Mouse (Mus musculus) spleen, postnatal 36 days (tissue): ENCODE results near the gene Kansl2.

Experiments
- DNase-seq, 2 experiments: peaks; one replicate each; pipeline ENCODE4 v3.0.0; 2022; ENCODE audit warnings: low spot score in 2 of 2, mixed read lengths in 1 of 2

Gene Kansl2

DNA sequence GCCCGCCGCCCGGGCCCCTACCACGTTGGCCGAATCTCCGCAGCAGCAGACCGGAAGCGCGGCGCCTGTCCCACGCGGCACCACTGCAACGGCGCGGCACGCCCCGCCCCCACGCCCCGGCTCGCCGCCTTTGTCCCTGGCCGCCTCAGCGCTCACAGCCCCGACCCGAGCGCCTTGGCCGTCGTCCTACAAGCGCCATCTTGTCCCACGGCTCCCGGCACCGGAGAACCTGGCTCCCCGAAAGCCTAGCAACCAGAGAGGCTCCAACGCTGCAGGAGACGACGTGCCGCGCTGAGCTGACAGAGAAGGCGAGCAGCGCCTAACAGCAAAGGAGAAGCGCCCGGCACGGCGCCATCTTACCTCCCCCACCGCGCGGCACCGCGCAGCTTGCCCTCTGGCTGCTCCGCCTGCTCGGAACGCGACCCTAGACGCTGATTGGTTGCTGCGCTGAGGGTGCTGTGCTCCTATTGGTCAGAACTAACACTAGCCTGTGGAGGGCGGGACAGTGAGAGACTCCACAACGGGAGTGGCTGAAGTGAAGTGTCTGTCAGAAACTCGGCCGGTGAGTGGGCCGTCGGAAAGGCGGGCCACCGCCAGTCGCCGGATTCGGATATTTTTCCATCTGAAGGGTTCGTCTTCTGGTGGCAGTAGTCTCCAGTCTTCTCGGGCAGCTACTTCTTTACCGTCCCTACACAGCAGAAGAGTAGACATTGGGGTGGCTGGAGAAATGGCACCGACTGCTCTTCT, at the start of gene Kansl2:
TSS of gene Kansl2 (minus strand) at position 384 of the 747 bp plus-strand sequence.
- peak; percentile 98 to 99 for DNase-seq

DNA sequence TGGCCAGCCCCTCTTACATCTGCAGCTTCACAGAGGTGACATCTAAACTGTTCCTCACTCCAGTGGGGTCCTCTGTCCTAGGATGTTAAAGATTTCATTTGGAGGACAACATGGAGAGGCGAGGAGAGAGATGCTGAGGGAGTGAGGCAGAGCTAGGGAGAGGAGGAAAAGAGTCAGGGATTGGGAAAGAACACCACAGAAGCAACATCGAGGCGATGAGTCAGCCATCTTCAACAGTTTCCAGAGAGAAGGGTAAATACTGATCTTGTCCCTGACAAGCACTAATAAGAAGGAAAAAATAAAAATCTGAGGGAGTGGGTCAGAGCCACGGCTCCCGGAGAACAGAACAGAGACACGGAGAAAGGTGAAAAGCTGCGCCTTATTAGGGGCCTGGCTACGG, 48.9 kb upstream of the Kansl2 start:
- no peak for DNase-seq

DNA sequence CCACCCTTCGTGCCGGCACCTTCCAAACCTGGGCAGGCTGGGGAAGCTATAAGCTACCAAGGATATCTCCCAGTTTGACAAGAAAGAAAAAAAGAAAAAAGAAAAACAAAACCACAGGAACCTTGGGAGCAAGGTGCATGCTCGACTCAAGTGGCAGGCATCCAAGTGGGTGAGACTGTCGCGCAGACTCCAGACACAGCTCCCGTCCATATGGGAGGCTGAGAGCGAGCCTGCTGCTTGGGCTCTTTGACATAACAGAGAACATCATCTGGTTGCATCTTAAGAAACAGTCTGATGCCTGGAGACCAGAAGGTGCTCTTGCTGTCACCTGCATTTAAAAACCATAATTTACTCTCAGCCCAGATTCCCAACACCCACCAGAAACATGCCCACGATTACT, 48.3 kb upstream of the Kansl2 start:
- DNase-seq = no peak

DNA sequence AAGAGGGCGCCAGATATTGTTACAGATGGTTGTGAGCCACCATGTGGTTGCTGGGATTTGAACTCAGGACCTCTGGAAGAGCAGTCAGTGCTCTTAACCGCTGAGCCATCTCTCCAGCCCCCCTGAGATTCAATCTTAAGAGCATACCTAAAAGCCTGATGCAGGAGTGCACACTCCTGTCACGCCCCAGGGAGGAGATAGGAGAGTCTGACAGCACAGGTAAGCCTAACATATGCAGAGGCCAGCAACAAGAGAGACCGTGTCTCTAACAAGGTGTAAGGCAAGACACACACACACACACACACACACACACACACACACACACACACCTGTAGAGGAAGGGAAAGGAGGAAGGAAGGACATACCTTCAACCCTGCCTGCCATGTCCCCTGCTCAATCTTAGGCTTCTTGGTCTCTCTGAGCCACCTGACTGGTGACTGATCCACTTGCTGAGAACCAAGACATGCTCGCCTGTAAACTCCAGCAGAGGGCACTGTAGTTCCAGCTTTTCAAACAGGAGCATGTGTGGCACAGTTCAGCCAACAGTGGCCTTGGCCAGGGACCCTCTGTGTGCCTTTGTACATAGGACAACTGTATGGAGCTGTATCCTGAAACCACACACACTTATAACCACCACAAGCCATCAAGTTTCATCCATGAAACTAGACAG, 45.9 kb upstream of the Kansl2 start:
- DNase-seq = peak; percentile 59 to 66

DNA sequence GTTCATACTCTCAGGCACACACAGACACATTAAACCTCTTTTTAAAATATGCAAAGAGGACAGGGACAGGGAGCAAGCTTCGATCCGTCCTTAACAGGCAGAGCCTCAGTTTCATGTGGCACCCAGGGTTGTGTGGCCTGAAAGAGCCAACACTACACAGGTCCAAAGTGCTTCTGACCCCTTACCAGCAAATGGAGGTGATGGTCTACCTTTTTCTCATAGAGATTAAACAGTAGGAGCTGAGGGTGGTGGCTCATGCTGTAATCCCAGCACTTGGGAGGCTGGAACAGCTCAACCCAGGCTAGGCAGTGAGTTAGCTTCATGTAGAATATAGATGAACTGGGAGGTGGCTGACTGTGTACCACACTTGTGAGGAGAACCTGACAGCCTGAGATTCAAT, 45.2 kb upstream of the Kansl2 start:
- no peak for DNase-seq

DNA sequence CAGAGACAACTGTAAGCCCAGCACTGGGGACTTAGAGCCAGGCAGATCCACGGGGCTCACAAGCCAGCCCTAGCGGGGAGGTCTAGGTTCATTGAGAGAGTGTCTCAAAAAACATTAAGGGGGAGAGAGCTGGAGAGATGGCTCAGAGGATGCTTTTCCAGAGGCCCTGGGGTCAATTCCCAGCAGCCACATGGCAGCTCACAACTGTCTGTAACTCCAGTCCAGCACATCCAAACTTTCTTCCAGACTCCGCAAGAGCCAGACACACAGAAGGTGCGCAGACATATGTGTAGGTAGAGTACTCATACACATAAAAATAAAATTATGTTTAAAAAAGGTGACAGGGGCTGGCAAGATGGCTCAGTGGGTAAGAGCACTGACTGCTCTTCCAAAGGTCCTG, 39.2 kb upstream of the Kansl2 start:
- no peak for DNase-seq

DNA sequence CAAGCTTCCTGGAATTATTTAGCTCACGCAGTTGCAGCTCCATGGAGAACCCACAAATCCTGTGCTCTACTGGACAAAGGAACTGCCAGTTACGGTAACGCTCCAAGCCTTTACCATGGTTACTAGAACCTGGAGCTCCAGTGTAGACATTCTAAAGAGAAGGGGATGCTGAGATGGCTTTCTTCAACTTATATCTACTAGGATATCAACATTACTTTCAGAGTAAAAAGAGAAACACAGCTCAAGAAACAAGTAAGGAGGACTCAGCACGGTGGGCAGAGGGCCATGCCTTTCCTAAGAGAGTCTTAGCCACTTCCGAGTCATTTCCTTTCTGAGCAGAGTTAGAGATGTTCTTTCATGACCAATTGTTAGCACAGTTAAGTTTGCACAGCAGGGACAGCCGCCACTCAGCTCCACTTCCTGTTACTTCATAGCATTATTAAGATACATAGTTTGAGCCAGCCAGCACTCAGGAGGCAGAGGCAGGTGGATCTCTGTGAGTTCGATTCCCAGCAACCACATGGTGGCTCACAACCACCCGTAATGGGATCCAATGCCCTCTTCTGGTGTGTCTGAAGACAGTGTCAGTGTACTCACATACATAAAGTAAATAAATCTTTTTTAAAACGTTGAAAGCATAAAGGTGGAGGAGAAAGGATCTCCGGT, 36.9 kb upstream of the Kansl2 start, which contains the start of the genes Ccnt1 and 4930415O20Rik:
TSS of gene Ccnt1 (minus strand) at position 51 of the 666 bp plus-strand sequence.
TSS of gene 4930415O20Rik (plus strand) at position 132 of the 666 bp plus-strand sequence.
- no peak for DNase-seq

DNA sequence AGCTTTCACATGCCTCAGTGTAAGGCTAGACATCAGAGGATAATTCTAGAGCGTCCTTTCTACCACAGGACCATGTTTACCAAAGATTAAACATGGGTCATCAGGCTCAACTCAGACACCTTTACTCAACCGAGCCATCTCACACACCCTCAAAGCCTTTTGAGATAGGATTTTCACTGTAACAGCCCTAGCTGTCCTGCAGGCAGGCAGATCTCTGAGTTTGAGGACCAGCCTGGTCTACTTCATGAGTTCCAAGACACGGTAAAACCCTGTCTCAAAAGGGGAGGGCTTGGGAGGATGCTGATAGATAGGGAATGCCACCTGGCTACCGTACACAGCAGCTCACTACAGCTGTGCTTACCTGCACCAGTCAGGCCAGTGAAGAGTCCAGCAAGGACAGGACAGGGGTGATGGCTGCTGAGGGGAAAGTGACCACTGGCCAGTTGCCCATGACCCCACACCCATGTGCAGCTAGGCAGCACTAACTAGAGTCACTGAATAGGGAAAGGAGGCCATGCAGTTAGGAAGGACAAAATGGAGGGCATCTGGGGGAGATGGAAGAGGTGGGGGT, 35.8 kb upstream of the Kansl2 start:
- DNase-seq = no peak

DNA sequence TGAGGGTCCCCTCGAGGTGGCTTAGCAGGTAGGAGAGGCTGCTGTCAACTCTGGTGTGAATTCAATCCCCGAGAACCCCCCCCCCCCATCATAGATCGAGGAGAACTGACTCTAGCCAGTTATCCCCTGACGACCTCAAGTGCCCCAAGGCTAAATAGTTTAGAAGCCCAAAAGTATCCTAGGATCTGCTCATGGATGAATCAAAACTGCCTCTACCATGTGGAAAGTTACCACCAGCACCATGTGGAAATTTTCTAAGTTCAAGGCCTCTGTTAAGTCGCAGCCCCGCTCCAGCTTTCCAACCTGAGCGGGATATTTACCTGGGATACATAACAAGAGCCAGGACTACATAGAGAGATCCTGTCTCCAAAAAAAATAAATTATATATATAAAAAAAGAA, 35.2 kb upstream of the Kansl2 start:
- no peak for DNase-seq

DNA sequence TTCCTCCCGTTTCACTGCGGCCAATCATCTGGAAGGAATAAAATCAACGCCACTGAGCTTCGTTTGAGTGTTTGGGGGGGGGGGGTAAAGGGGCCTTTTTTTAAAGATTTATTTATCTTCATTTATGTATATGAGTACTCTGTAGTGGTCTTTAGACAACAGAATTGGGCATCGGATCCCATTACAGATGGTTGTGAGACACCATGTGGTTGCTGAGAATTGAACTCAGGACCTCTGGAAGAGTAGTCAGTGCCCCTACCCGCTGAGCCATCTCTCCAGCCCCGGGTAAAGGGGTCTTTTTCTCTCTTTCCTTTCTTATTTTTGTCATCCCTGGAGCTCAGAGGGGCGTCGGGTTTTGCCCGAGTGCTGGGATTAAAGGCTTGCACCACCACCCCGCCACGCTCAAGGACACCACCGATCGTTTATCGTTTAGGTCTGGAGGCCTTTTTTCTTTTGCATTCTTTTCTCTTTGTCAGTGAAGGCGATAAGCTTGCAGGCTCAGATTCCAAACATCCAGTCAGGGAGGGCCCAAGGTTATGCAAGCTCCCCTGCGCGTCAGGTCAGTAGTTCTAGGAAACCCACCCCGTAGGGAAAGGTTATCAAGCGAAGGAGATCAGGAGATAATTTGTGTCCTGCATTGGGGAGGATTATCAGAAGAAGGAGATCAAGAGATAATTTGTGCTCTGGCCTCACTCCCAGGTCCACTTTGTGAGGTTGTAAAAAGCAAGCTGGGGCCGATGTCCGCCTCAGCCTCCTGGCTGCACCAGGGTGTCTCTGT, 34.4 kb upstream of the Kansl2 start:
- DNase-seq = no peak

DNA sequence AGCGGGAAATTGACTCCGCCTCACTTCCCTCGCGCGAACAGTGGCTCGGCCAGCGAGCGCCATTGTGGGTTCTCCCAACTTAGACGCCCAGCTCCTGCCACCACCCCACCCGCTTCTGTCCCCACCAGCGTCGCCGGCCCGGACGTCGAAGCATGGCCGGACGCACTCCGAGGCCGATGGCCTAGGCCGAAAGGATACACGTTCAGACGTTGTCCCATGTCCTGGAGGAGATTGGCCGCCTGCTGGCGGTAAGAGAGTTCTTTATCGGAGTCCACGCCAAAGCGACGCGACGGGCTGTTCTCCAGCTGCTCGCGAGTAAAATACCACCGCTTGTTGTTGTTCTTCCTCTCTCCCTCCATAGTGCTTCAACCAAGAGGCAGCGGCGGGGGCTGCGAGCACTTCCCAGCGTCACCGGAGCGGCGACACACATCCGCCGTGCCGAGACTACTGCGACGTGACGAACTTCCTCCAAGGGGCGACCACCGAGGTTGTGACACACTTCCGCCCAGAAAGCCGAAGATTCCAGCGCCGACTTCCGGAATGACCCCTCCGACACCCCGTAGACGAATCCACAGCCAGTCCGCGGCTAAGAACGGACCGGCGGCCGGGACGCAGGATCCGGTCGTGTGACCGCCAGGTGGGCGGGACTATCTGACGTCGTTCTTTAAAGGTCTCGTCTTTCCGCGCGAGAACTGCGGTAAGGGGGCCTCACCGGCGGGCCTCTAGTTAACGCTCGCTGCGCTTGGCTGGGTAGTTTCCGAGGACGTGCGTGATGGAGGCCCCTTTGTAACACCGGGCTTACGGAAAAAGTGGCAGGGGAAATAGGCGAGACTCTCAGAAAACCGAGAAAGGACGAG, 33.4 kb upstream of the Kansl2 start:
- DNase-seq = peak; percentile 99

DNA sequence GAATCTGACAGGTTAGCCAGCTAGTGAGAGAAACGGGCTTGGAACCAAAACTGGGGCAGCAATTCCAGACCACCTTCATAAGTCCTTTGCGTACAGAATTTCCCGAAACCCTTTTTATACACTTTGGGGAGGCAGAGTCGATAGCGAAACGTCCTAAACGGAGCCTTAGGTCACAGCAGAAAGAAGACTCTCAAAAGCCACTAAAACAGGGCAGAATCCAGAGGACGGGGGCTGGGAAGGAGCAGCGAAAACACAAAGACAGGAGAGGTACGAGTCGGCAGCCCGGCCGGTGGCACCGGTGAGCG, 32.9 kb upstream of the Kansl2 start:
- DNase-seq = no peak

DNA sequence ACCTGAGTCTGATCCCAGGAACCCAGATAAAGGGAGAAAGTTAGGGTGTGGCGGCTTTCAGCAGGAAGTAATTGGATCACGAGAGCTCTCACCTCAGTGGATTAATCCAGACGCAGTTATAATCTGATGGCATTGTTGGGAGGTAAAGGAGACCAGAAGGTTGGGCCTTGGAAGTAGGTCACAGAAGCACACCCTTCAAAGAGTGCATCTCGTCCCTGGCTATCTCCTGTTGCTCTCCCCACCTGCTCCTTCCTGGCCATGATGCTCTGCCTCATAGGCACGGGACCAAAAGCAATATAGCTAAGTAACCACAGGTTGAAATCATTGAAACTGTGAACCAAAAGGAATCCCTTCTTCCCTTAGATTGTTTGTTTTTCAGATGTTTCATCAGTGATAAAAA, 23.1 kb upstream of the Kansl2 start:
- DNase-seq = no peak

DNA sequence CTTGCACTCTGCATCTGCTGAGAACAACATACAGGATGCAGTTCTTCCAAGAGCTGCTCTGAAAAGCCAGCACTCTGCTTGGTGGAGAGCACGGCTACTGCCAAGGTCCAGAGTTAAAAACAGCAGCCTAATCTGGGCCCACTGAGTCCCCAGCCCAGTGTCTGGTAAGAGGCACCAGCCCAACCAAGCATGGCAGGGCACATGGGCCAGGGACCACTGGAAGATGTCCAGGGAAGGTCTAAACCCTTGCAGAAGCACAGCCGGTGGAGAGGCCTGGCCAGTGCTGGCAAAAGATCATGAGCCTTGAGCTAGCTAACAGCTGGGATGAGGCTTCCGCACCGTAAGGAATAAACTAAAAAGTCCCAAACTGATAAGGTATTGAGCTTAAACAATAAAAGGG, 21.8 kb upstream of the Kansl2 start:
- DNase-seq = no peak

DNA sequence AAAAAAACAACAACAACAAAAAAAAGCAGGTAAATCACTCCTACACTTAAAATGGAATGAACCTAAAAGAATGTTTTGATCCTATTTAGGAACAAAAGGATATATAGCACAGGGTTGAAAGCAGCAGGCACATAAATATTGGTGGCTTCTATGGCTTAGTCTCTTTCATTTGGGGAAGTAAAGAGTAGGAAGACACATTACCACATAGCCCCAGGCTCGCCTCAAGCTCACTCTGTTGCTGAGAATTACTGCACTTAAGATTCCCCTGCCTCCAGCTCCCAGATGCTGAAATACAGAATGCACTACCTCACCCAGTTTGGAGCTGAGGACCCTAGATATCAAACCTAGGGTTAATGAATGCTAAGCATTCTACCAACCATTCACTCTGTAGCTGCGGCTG, 18.7 kb upstream of the Kansl2 start:
- DNase-seq = no peak

DNA sequence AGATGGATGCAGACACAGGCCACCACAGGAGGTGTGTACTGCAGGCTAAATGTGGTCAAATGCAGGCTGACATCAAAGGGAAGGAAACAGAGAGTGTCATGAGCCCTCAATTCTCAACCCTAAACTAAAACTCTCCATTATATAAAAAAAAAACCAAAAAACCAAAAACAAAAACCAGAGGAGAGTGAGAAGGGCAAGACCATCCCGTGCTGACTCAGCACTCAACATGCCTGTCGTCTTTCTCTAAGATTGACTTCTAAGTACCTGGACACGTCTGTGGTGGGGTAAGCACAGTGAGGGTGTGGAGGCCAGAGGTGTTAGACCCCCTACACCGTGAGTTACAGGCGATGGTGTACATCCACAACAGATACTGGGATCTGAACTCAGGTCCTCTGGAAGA, 12.8 kb upstream of the Kansl2 start:
- no peak for DNase-seq

DNA sequence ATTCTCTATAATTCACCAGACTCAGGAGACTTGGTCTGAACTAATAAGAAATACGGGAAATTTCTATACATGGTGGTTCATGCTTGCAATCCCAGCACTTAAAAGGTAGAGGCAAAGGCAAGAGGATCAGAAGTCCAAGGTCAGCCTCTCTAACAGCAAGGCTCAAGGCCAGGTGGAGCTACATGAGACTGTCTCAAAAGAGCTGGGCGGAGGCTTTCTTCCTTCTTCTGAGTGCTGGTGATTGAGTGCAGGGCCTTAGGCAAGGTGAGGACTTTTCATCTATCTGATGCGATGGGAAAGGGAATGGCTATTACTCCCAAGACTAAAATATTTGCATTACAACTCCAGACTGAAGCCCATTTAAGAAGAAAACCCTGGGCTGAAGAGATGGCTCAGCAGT, 11.1 kb upstream of the Kansl2 start:
- DNase-seq = no peak

DNA sequence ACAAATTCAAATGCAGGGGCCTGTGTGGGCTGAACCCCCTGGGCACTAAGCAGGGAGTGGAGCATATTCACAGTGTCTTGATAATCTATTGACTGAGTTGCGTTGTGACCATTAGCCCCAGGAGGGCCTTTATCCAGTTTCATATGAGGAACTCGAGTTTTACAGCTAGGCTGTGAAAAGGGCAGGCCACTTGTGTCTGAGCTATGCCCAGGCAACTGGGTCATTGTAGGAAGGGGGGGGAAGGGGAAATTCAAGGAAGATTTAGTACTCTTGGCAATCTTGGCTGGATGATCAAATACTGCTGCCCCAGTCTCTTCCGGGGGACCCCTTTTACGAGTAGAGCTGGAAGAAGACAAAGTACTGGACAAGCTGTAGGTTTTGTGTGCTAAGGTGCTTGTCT, 9.3 kb upstream of the Kansl2 start:
- DNase-seq = no peak

DNA sequence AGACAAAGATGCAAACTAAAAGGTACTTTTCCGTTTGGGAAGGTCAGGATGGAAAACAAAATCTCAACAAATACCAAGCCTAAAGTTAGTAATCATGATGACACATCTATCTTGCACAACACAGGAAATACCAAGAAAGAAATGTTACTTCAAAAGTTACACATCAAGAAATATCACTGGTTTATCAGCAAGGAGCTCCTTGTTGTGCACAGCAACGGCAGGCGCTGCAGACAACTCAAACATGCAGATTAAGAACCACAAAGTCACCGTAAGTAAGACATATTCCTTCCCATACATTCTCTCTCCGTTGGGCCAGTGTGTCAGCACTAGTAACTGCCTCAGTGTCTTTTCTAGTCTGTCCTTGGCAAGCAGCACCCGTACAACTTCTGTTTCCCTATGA, 7.0 kb upstream of the Kansl2 start:
- no peak for DNase-seq

DNA sequence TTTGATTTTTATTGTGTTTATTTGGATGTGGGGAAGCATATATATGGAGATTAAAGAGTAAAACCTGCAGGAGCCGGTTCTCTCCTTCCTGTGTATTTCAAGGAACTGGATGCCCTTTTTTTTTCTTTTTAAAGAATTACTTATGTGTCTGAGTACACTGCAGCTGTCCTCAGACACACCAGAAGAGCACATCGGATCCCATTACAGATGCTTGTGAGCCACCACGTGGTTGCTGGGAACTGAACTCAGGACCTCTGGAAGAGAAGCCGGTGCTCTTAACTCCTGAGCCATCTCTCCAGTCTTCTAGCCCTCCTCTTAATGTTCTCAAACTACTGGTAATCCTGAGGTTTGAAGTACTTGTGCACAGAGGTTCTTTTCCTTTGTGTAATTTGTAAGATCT, 3.9 kb upstream of the Kansl2 start:
- no peak for DNase-seq
